Mouse (Mus musculus) lung, embryonic 16.5 days (tissue): ENCODE data around the gene Fcrl6. TPM values are rescaled to one million over a fixed set of nuclear protein-coding genes. Genes with fewer than 3 reads are reported as not detected.

ENCODE experiments used
- ATAC-seq: fragments of 200-750 bp; cut with Nextera tagmentation; 2 replicates; pipeline ENCODE4 v1.8.0; 2017; ENCODE audit warnings: low read depth, mild to moderate bottlenecking, moderate library complexity
- H3K27ac ChIP-seq: fragments of 300-500 bp; sonication (generic); 2 replicates; pipeline ENCODE4 v1.5.1; 2014; ENCODE audit warnings: mild to moderate bottlenecking, control low read depth, low read length
- H3K27me3 ChIP-seq: fragments of 300-500 bp; sonication (generic); 2 replicates; pipeline ENCODE4 v1.6.1; 2014; ENCODE audit warnings: low read depth, low read length, mixed read lengths; ENCODE audit not compliant: control insufficient read depth, insufficient read depth
- H3K36me3 ChIP-seq: fragments of 300-500 bp; sonication (generic); 2 replicates; pipeline ENCODE4 v1.6.1; 2014; ENCODE audit warnings: low read length; ENCODE audit not compliant: control insufficient read depth, insufficient read depth
- H3K4me1 ChIP-seq: fragments of 300-500 bp; sonication (generic); replicated peaks from 2 replicates; pipeline ENCODE4 v1.6.1; 2014; ENCODE audit warnings: low read length, mixed read lengths; ENCODE audit not compliant: control insufficient read depth, insufficient read depth
- H3K4me2 ChIP-seq: fragments of 300-500 bp; sonication (generic); 2 replicates; pipeline ENCODE4 v1.6.1; 2014; ENCODE audit warnings: low read depth, low read length, control low read depth
- H3K4me3 ChIP-seq: fragments of 300-500 bp; sonication (generic); 2 replicates; pipeline ENCODE4 v1.5.1; 2014; ENCODE audit warnings: mild to moderate bottlenecking, low read length, control low read depth
- H3K9ac ChIP-seq: fragments of 300-500 bp; sonication (generic); 2 replicates; pipeline ENCODE4 v1.6.1; 2014; ENCODE audit warnings: low read length, control low read depth
- H3K9me3 ChIP-seq: fragments of 300-500 bp; sonication (generic); 2 replicates; pipeline ENCODE4 v1.6.1; 2016; ENCODE audit warnings: low read length; ENCODE audit not compliant: control insufficient read depth
- WGBS: fragments of 180-500 bp; shearing (Covaris S2); extraction: QIAGEN DNeasy Blood & Tissue Kit; methylation state at CpG from one replicate; pipeline ENCODE4 v1.1.7; 2014; 5-methylcytosine and 5-hydroxymethylcytosine counted together
- polyA plus RNA-seq: library from polyadenylated mRNA; unstranded; fragments of >200 nt; fragmentation: Nextera tagmentation; extraction: Ambion mirVana; gene quantifications from 2 replicates; pipeline ENCODE4 v1.2.1, GENCODE M21; 2015

Fcrl6 gene
- polyA plus RNA-seq, 1 experiment from 2014 or later, result not detected

DNA sequence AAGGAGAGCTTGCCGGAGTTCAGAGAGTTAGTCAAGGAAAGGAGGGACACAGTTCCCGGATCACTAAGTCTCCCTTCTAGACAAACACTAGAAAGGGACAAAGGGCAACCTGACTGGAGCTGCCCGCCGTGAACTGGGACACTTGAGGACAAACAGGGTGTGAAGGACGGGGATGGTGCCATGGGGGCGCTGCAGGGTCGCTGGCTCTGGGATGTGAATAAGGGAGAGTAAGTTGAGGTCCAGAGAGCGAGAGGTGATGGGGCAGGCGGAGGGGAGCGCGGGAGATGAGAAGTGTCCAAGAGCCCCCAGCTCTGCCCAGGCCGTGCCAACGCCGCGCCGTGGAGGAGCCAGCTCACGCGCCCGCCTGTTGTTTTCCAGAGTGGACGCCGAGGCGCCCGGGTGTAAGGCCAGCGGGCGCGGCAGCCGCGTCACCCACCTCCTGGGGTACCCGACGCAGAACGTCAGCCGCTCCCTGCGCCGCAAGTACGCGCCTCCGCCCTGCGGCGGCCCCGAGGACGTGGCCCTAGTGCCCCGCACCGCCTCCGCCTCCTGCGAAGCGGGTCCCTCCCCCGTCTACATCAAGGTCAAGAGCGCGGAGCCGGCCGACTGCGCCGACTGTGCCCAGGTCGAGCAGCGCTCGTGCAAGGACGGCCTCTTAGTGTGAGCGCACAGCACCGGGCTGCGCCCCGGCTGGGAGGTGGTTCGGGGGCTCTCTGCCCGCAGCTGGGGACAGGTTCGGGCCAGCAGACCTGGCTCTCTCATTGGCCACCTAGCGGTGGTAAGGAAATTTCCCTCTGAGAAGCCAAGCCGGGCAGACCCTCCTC, 39.5 kb downstream of the Fcrl6 start:
- peak; percentile 90 for ATAC-seq
- Histone ChIP-seq H3K4me1 (peaks cover 8% of the 10 kb centered on the region), H3K36me3 (no peaks in the 10 kb centered on the region), H3K27me3 (peaks cover 24% of the 10 kb centered on the region), H3K4me3 (peak overlapping the region; percentile 63), H3K27ac (no peak overlapping the region; the same call in 1 of the 2 replicates), H3K9ac (peak overlapping the region; percentile 73), H3K4me2 (peak overlapping the region; percentile 99), H3K9me3 (no peaks in the 10 kb centered on the region)
- WGBS, result under 1% methylated on average over 49 of the region's 66 CpGs

DNA sequence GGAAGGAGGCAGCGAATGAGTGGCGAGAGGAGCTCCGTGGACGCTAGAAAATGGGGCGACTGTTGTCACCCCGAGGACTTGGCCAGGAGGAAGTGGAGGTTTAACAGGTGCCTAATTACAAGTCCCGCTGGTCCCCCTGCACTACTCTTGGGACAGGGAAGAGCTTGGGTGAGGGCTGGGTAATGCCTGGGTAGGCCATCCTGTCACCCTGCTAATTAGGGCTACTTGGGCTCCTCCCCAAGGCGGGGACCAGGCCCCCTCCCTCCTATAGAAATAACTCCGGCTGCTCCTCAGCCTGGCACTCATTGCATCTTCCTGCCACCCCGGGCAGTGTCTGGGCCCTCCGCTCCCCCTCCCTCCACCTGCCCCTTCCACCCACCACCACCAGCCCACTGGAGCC, 46.7 kb downstream of the Fcrl6 start, which contains the start of gene Vsig8:
Gene Vsig8, plus strand, starts transcription at position 301 of the 400 bp plus-strand sequence.
- WGBS, result 69% methylated on average over 11 of the region's 11 CpGs
- no peaks in the 10 kb centered on the region for H3K36me3 ChIP-seq
- no peak for ATAC-seq
- H3K4me3 ChIP-seq, result no peak within 1 kb of the TSS
- H3K27ac ChIP-seq, result no peak within 1 kb of the TSS
- H3K4me2 ChIP-seq, result no peak within 1 kb of the TSS
- H3K27me3 ChIP-seq, result peaks cover under 1% of the 10 kb centered on the region
- H3K4me1 ChIP-seq, result peaks cover 7% of the 10 kb centered on the region; the same call in 1 of the 2 replicates
- no peaks in the 10 kb centered on the region for H3K9me3 ChIP-seq
- H3K9ac ChIP-seq, result no peak within 1 kb of the TSS

DNA sequence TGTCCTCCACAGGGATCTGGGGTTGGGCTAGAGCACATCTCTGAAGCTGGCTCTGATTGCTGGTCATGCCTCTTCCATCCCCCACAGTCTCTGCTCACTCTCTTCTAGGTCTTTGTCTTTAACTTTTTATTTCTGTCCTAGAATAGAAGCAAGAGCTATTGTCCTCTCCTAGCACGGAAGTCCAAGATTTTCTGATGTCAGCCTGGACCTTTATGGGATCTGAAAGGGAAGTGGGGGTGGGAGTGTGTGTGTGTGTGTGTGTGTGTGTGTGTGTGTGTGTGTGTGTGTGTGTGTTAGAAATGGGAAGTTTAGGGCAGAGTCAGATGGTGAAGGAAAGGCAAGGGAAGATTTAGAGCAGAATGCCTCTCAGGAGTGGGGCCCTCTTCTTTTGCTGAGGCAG, 49.7 kb downstream of the Fcrl6 start:
- H3K27me3 ChIP-seq, result no peaks in the 10 kb centered on the region
- peaks cover 10% of the 10 kb centered on the region; the same call in 1 of the 2 replicates for H3K4me1 ChIP-seq
- no peak overlapping the region for H3K4me2 ChIP-seq
- H3K4me3 ChIP-seq, result no peak overlapping the region
- H3K9ac ChIP-seq, result no peak overlapping the region
- H3K36me3 ChIP-seq, result no peaks in the 10 kb centered on the region
- ATAC-seq, result peak; percentile 23; the same call in 1 of the 2 replicates
- WGBS, result 54% methylated on average over 1 of the region's 1 CpGs
- peak overlapping the region; percentile 48 for H3K27ac ChIP-seq
- no peaks in the 10 kb centered on the region for H3K9me3 ChIP-seq

DNA sequence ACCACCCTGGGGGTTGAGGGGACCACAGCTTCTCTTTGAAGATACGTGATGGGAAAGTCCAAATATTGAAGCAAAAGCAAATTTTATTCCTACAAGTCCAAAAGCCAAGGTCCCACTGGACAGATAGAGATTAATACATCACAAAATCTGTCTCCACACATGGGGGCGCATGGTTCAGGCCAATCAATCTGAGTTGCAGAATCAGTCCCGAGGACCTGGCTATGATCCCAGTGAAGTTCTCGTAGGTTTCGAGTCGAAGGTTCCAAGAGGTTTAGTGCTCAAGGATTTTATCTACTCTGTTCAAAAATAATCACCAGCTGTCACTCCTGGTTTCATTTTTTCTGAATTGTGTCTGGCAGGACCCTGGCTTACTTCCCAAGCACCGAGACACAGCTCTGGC, 51.3 kb downstream of the Fcrl6 start:
- Histone ChIP-seq H3K4me3 (no peak overlapping the region; the same call in 1 of the 2 replicates), H3K4me1 (peaks cover 10% of the 10 kb centered on the region; the same call in 1 of the 2 replicates), H3K27me3 (no peaks in the 10 kb centered on the region), H3K27ac (no peak overlapping the region; the same call in 1 of the 2 replicates), H3K36me3 (no peaks in the 10 kb centered on the region), H3K9ac (no peak overlapping the region; the same call in 1 of the 2 replicates), H3K9me3 (no peaks in the 10 kb centered on the region), H3K4me2 (peak overlapping the region; percentile 61)
- no peak for ATAC-seq
- WGBS, result 21% methylated on average over 7 of the region's 7 CpGs

DNA sequence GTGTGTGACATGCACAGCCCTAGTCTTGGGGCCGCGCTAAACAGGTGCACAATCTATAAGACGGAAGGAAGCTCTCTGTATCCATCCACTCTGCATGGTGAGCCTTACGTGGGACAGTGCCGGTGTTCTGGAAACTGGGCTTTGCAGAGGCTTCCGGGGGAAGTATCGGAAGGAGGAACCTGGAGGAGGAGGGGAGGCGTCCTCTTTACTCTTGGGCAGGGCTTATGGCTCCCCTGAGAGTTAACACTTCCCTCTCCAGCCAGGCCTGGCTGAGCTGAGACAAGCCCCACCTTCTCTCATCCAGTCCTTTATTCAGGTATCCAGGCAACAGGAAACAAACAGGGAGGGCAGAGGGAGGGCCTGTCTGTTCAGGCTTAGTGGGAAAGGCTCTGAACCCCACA, 51.8 kb downstream of the Fcrl6 start:
- Histone ChIP-seq H3K27ac (peak overlapping the region; percentile 33), H3K4me1 (peaks cover 10% of the 10 kb centered on the region; the same call in 1 of the 2 replicates), H3K27me3 (no peaks in the 10 kb centered on the region), H3K9me3 (no peaks in the 10 kb centered on the region), H3K36me3 (no peaks in the 10 kb centered on the region), H3K9ac (peak overlapping the region; percentile 49), H3K4me3 (peak overlapping the region; percentile 51), H3K4me2 (peak overlapping the region; percentile 61)
- ATAC-seq, result peak; percentile 88
- under 1% methylated on average over 8 of the region's 8 CpGs for WGBS

DNA sequence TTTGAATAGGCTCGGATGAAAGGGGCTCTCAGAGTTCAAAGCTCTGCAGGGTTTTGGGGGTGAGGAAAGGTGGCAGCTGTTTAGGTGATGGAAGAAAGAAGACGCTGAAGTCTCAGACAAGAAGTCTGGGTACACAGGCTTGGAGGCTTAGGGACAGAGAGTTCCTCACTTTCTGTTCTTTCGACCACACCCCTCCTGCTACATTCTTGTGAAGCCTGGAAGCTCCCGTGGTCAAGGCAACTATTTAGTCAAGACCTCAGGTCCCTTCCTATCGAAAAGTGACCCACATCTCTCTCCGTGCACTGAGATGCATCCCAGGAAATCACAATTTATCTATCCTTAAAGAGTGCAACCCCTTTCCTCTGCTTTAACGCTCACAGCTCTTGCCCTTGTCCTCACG, 52.6 kb downstream of the Fcrl6 start:
- no peaks in the 10 kb centered on the region for H3K36me3 ChIP-seq
- peak overlapping the region; percentile 61 for H3K4me2 ChIP-seq
- WGBS, result 1% methylated on average over 8 of the region's 8 CpGs
- no peaks in the 10 kb centered on the region for H3K9me3 ChIP-seq
- no peaks in the 10 kb centered on the region for H3K27me3 ChIP-seq
- H3K4me3 ChIP-seq, result peak overlapping the region; percentile 51
- peaks cover 10% of the 10 kb centered on the region; the same call in 1 of the 2 replicates for H3K4me1 ChIP-seq
- H3K27ac ChIP-seq, result peak overlapping the region; percentile 33
- peak overlapping the region; percentile 49 for H3K9ac ChIP-seq
- ATAC-seq, result no peak

DNA sequence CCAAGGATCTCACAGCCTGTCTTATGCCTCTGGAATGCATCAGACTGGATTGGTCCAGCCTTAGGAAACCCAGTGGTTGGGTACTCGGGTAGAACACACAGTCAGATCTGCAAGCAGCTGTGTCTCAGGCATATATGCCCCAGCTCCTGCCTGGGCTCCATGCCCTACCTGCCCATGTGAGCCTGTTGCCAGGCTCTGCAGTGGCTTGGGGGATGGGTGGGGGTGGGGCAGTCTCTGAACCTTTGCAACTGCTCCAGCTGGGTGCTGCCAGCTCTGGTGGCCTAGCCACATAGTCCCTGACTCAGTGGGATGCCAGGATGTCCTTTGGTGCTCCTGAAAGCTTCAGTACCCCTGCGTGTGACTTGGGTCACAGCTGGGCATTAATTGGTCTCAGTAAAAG, 53.0 kb downstream of the Fcrl6 start:
- Histone ChIP-seq H3K27ac (no peak overlapping the region), H3K4me3 (peak overlapping the region; percentile 51), H3K9me3 (no peaks in the 10 kb centered on the region), H3K27me3 (no peaks in the 10 kb centered on the region), H3K4me2 (peak overlapping the region; percentile 61), H3K36me3 (no peaks in the 10 kb centered on the region), H3K9ac (no peak overlapping the region), H3K4me1 (peaks cover 10% of the 10 kb centered on the region; the same call in 1 of the 2 replicates)
- 24% methylated on average over 2 of the region's 2 CpGs for WGBS
- 0 out of 2 replicates have a peak, but pooled peaks have one; percentile 23 for ATAC-seq

DNA sequence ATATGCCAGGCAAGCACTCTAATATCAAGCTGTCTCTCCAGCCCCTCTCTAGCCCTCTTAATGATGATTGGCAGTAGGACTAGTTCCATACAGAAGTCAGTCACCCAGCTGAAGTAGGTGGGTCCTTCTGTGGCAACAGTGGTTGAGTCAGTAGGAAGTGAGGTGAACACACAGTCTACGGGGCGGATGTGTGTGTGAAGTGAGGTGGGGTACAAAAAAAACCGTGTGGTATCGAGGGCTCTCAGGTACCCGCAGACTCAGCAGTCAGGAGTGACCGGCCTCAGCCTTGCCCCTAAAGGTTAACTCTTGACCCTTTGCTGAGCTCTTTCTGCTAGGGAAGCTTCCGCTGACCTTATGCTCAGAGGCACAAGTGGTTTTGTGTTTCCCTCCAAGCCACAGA, 53.9 kb downstream of the Fcrl6 start:
- H3K9ac ChIP-seq, result no peak overlapping the region
- no peak overlapping the region for H3K4me3 ChIP-seq
- H3K9me3 ChIP-seq, result no peaks in the 10 kb centered on the region
- peak; percentile 32; the same call in 1 of the 2 replicates for ATAC-seq
- WGBS, result 35% methylated on average over 7 of the region's 7 CpGs
- H3K4me1 ChIP-seq, result peaks cover 10% of the 10 kb centered on the region; the same call in 1 of the 2 replicates
- H3K27ac ChIP-seq, result no peak overlapping the region
- H3K36me3 ChIP-seq, result no peaks in the 10 kb centered on the region
- no peak overlapping the region for H3K4me2 ChIP-seq
- H3K27me3 ChIP-seq, result no peaks in the 10 kb centered on the region
